ENCODE assay signal across 8 mouse cellular contexts in genomic region chr10:53629918-53630250, GRCm38 (mm10). TPM values are rescaled to one million over a fixed set of nuclear protein-coding genes. Genes with fewer than 3 reads are reported as not detected.
DNase-seq lines count a peak whose midpoint lies in the region; ATAC-seq and TF ChIP-seq lines count a peak whose summit lies in the region.

No protein-coding gene starts in this region.

- peak; percentile 95 for DNase-seq in CH12.LX (ENCODE audit: extremely low read depth)
- peak; percentile 92 for DNase-seq in c-Kit-positive CD71-positive TER-119-negative erythroid progenitor cells, embryonic 14.5 days (ENCODE audit: low read depth)
- DNase-seq in forebrain, embryonic 11.5 days (ENCODE audit: low spot score), result peak; percentile 99
- DNase-seq in heart, postnatal 0 days (ENCODE audit: low spot score), result peak; percentile 99
- DNase-seq in kidney, postnatal 4 days, result peak; percentile 99

- H3K27me3 ChIP-seq in CH12.LX (replicated peaks), result no peaks in the 10 kb centered on the region
- H3K27me3 ChIP-seq in forebrain, embryonic 11.5 days (ENCODE audit: control insufficient read depth, insufficient read depth, low read length), result no peaks in the 10 kb centered on the region
- no peaks in the 10 kb centered on the region for H3K27me3 ChIP-seq in heart, postnatal 0 days (ENCODE audit: control insufficient read depth, insufficient read depth, low read length)
- H3K27me3 ChIP-seq in liver, embryonic 16.5 days (ENCODE audit: control insufficient read depth, insufficient read depth, low read depth, low read length), result no peaks in the 10 kb centered on the region
- H3K27me3 ChIP-seq in neural tube, embryonic 13.5 days, result no peaks in the 10 kb centered on the region
- H3K27me3 ChIP-seq in testis, adult 2 months (ENCODE audit: control insufficient read depth, insufficient read depth, low read length), result no peaks in the 10 kb centered on the region

- in situ Hi-C loops in CH12.LX (cut with MboI; ENCODE audit: low pct_ligation_motif_present, low pct_unique_long_range_greater_than_20kb, low sequenced_read_pairs), result loop anchor here (10.0 kb wide), 1 partner anchor 175 kb away; no protein-coding TSS in a partner anchor

- peak; percentile 64; the same call in 1 of the 2 replicates for TF ChIP-seq POLR2A in CH12.LX (IDR thresholded peaks at IDR 0.05; ENCODE audit: low read depth, low read length)
- 0 out of 2 replicates have a peak, but pooled peaks have one; percentile 9 for TF ChIP-seq POLR2A in testis, adult 2 months (IDR thresholded peaks at IDR 0.05; ENCODE audit: control insufficient read depth, low read depth, low read length)

- peaks cover 9 to 19% of the 10 kb centered on the region in 2 experiments for H3K36me3 ChIP-seq in CH12.LX (replicated peaks in 1 of 2; ENCODE audit: control insufficient read depth in 1 of 2, insufficient read depth in 1 of 2, low read length in 1 of 2)
- H3K36me3 ChIP-seq in forebrain, embryonic 11.5 days (ENCODE audit: control insufficient read depth, insufficient read depth, low read length), result no peaks in the 10 kb centered on the region
- peaks cover 9% of the 10 kb centered on the region; the same call in 1 of the 2 replicates for H3K36me3 ChIP-seq in heart, postnatal 0 days (replicated peaks; ENCODE audit: control insufficient read depth, insufficient read depth, low read length)
- H3K36me3 ChIP-seq in liver, embryonic 16.5 days (ENCODE audit: control insufficient read depth, insufficient read depth), result peaks cover 5% of the 10 kb centered on the region; the same call in 1 of the 2 replicates
- no peaks in the 10 kb centered on the region for H3K36me3 ChIP-seq in neural tube, embryonic 13.5 days
- no peaks in the 10 kb centered on the region for H3K36me3 ChIP-seq in testis, adult 2 months (ENCODE audit: control insufficient read depth, insufficient read depth, low read length)

- peak; percentile 96 for ATAC-seq in forebrain, embryonic 11.5 days (replicated peaks; ENCODE audit: low FRiP score)
- ATAC-seq in heart, postnatal 0 days (ENCODE audit: insufficient read depth, low read depth), result peak; percentile 97
- peak; percentile 92 for ATAC-seq in liver, embryonic 16.5 days (ENCODE audit: low read depth)
- peak; percentile 98 for ATAC-seq in neural tube, embryonic 13.5 days (ENCODE audit: low read depth)

- H3K9me3 ChIP-seq in CH12.LX (replicated peaks; ENCODE audit: low read length), result no peaks in the 10 kb centered on the region
- no peaks in the 10 kb centered on the region for H3K9me3 ChIP-seq in forebrain, embryonic 11.5 days (ENCODE audit: control insufficient read depth, low read length)
- no peaks in the 10 kb centered on the region for H3K9me3 ChIP-seq in heart, postnatal 0 days (replicated peaks; ENCODE audit: control insufficient read depth, low read length)
- H3K9me3 ChIP-seq in liver, embryonic 16.5 days (replicated peaks; ENCODE audit: control insufficient read depth, low read length), result no peaks in the 10 kb centered on the region
- H3K9me3 ChIP-seq in neural tube, embryonic 13.5 days, result no peaks in the 10 kb centered on the region

- dilution Hi-C loops in CH12.LX (cut with MboI; ENCODE audit: extremely low pct_ligation_motif_present, extremely low pct_unique_long_range_greater_than_20kb, low sequenced_read_pairs), result no loop called here

- H3K79me2 ChIP-seq in CH12.LX (replicated peaks; ENCODE audit: control insufficient read depth, extremely low read depth, insufficient read depth, poor library complexity, severe bottlenecking), result peaks cover 14% of the 10 kb centered on the region

- no peak for TF ChIP-seq CTCF in CH12.LX (conservative IDR thresholded peaks at IDR 0.05 in 1 of 2, IDR thresholded peaks at IDR 0.05 in 1 of 2; ENCODE audit: low read depth in 2 of 2, low read length in 2 of 2)
- no peak for TF ChIP-seq CTCF in heart, postnatal 0 days (IDR thresholded peaks at IDR 0.05; ENCODE audit: low read depth)
- no peak for TF ChIP-seq CTCF in testis, adult 2 months (IDR thresholded peaks at IDR 0.05; ENCODE audit: control insufficient read depth, insufficient read depth, insufficient replicate concordance, low read depth, low read length)

- H3K4me3 ChIP-seq in CH12.LX (replicated peaks in 1 of 3; ENCODE audit: low read depth in 2 of 3, low read length in 2 of 3, poor library complexity in 1 of 3), result peak overlapping the region; percentile 82 to 94 (median 83)
- peak overlapping the region; percentile 72 for H3K4me3 ChIP-seq in forebrain, embryonic 11.5 days (ENCODE audit: low read depth, low read length)
- H3K4me3 ChIP-seq in heart, postnatal 0 days (ENCODE audit: low read depth, low read length), result peak overlapping the region; percentile 93
- H3K4me3 ChIP-seq in liver, embryonic 16.5 days (ENCODE audit: low read depth, low read length), result peak overlapping the region; percentile 88
- peak overlapping the region; percentile 78 for H3K4me3 ChIP-seq in neural tube, embryonic 13.5 days
- H3K4me3 ChIP-seq in testis, adult 2 months (ENCODE audit: control insufficient read depth, low read depth, low read length), result peak overlapping the region; percentile 99

- no peak for TF ChIP-seq EP300 in CH12.LX (IDR thresholded peaks at IDR 0.05; ENCODE audit: low read length)
- TF ChIP-seq EP300 in heart, postnatal 0 days (IDR thresholded peaks at IDR 0.05; ENCODE audit: low read depth), result no peak

- peak overlapping the region; percentile 90 for H3K9ac ChIP-seq in CH12.LX (ENCODE audit: insufficient read depth, low read depth)
- H3K9ac ChIP-seq in forebrain, embryonic 11.5 days (ENCODE audit: low read length), result peak overlapping the region; percentile 85
- peak overlapping the region; percentile 84 for H3K9ac ChIP-seq in heart, postnatal 0 days (replicated peaks; ENCODE audit: low read depth, low read length)
- peak overlapping the region; percentile 75 for H3K9ac ChIP-seq in liver, embryonic 16.5 days (ENCODE audit: low read depth, low read length)
- peak overlapping the region; percentile 78 for H3K9ac ChIP-seq in neural tube, embryonic 13.5 days

- no peak for TF ChIP-seq RAD21 in CH12.LX (IDR thresholded peaks at IDR 0.05; ENCODE audit: low read depth, low read length)

- H3K27ac ChIP-seq in CH12.LX (ENCODE audit: insufficient read depth, low read depth), result peak overlapping the region; percentile 90
- H3K27ac ChIP-seq in forebrain, embryonic 11.5 days (ENCODE audit: low read depth, low read length), result peak overlapping the region; percentile 92
- H3K27ac ChIP-seq in heart, postnatal 0 days (ENCODE audit: low read depth), result peak overlapping the region; percentile 96
- H3K27ac ChIP-seq in liver, embryonic 16.5 days (ENCODE audit: low read length), result peak overlapping the region; percentile 87
- peak overlapping the region; percentile 90 for H3K27ac ChIP-seq in neural tube, embryonic 13.5 days (replicated peaks)
- H3K27ac ChIP-seq in testis, adult 2 months (ENCODE audit: control insufficient read depth, insufficient read depth, low read depth, low read length), result peak overlapping the region; percentile 97

- WGBS in forebrain, embryonic 11.5 days, result under 1% methylated on average over 34 of the region's 35 CpGs
- 0% methylated on average over 33 of the region's 35 CpGs for WGBS in heart, postnatal 0 days
- under 1% methylated on average over 35 of the region's 35 CpGs for WGBS in liver, embryonic 16.5 days (ENCODE audit: insufficient replicate concordance)
- WGBS in neural tube, embryonic 13.5 days, result under 1% methylated on average over 35 of the region's 35 CpGs

- H3K4me1 ChIP-seq in CH12.LX (ENCODE audit: control insufficient read depth in 1 of 2, insufficient read depth in 2 of 2), result peaks cover 4 to 12% of the 10 kb centered on the region in 2 experiments
- H3K4me1 ChIP-seq in forebrain, embryonic 11.5 days (replicated peaks; ENCODE audit: control insufficient read depth, insufficient read depth, low read length), result no peaks in the 10 kb centered on the region
- H3K4me1 ChIP-seq in heart, postnatal 0 days (ENCODE audit: control insufficient read depth, insufficient read depth), result no peaks in the 10 kb centered on the region; the same call in 1 of the 2 replicates
- H3K4me1 ChIP-seq in liver, embryonic 16.5 days (ENCODE audit: control insufficient read depth, low read depth, low read length), result peaks cover 7% of the 10 kb centered on the region
- peaks cover 14% of the 10 kb centered on the region; the same call in 1 of the 2 replicates for H3K4me1 ChIP-seq in neural tube, embryonic 13.5 days (replicated peaks)
- H3K4me1 ChIP-seq in testis, adult 2 months (ENCODE audit: control insufficient read depth, insufficient read depth, low read length), result peaks cover 7% of the 10 kb centered on the region

- H3K4me2 ChIP-seq in CH12.LX (ENCODE audit: insufficient read depth, low read depth, poor library complexity, severe bottlenecking), result no peak overlapping the region
- peak overlapping the region; percentile 2; the same call in 1 of the 2 replicates for H3K4me2 ChIP-seq in forebrain, embryonic 11.5 days (ENCODE audit: low read depth, low read length, severe bottlenecking)
- peak overlapping the region; percentile 63 for H3K4me2 ChIP-seq in heart, postnatal 0 days (ENCODE audit: low read depth, low read length)
- H3K4me2 ChIP-seq in liver, embryonic 16.5 days (ENCODE audit: low read depth, low read length), result peak overlapping the region; percentile 64
- peak overlapping the region; percentile 55 for H3K4me2 ChIP-seq in neural tube, embryonic 13.5 days

RNA-seq across cellular contexts. Expression of gene Mcm9, which starts 0.4 kb away (rescaled TPM):
- 9.0 and 9.7 TPM in 2 replicates for total RNA-seq in CH12.LX (2012; rRNA removed)
- 6.3 and 6.7 TPM in 2 replicates for total RNA-seq in CH12.LX (2014; rRNA removed)
- 15.9 and 18.4 TPM in 2 replicates for polyA plus RNA-seq in CH12.LX (2012; ENCODE audit: insufficient read length, low read depth)
- polyA plus RNA-seq in forebrain, embryonic 11.5 days (2014; fragmentation: Nextera tagmentation; extraction: Ambion mirVana), result 16.5 and 17.5 TPM in 2 replicates
- 3.9 and 5.4 TPM in 2 replicates for total RNA-seq in heart, postnatal 0 days (2014; rRNA removed; ENCODE audit: low replicate concordance)
- 5.6 and 5.8 TPM in 2 replicates for polyA plus RNA-seq in heart, postnatal 0 days (2015; fragmentation: Nextera tagmentation; extraction: Ambion mirVana)
- polyA plus RNA-seq in liver, embryonic 16.5 days (2015; fragmentation: Nextera tagmentation; extraction: Ambion mirVana), result 3.7 and 3.8 TPM in 2 replicates
- polyA plus RNA-seq in neural tube, embryonic 13.5 days (2015; fragmentation: Nextera tagmentation; extraction: Ambion mirVana), result 6.4 and 9.1 TPM in 2 replicates
- polyA plus RNA-seq in testis, adult 2 months (2012; rRNA removed), result 5.7 and 6.1 TPM in 2 replicates

RNA-seq across cellular contexts. Expression of gene Asf1a, which starts 33.3 kb away (rescaled TPM):
- total RNA-seq in CH12.LX (2012; rRNA removed) (35.5 and 46.5 TPM in 2 replicates), CH12.LX (2014; rRNA removed) (128 and 185 TPM in 2 replicates)
- 107 and 133 TPM in 2 replicates for polyA plus RNA-seq in CH12.LX (2012; ENCODE audit: insufficient read length, low read depth)
- 167 and 179 TPM in 2 replicates for polyA plus RNA-seq in forebrain, embryonic 11.5 days (2014; fragmentation: Nextera tagmentation; extraction: Ambion mirVana)
- total RNA-seq in heart, postnatal 0 days (2014; rRNA removed; ENCODE audit: low replicate concordance), result 20.4 and 40.7 TPM in 2 replicates
- polyA plus RNA-seq in heart, postnatal 0 days (2015; fragmentation: Nextera tagmentation; extraction: Ambion mirVana), result 65.1 and 66.3 TPM in 2 replicates
- polyA plus RNA-seq in liver, embryonic 16.5 days (2015; fragmentation: Nextera tagmentation; extraction: Ambion mirVana), result 55.4 and 62.2 TPM in 2 replicates
- 88.2 and 107 TPM in 2 replicates for polyA plus RNA-seq in neural tube, embryonic 13.5 days (2015; fragmentation: Nextera tagmentation; extraction: Ambion mirVana)
- 11.8 and 13.9 TPM in 2 replicates for polyA plus RNA-seq in testis, adult 2 months (2012; rRNA removed)

Comparison
In these comparisons a context has a peak if more than half of its experiments do, and no peak if none do; other contexts are left out.
1. Peak in every context shown above with its lines: DNase-seq, ATAC-seq, H3K4me3 ChIP-seq and H3K27ac ChIP-seq.